Mouse (Mus musculus): Measurements from ENCODE around the gene Kif26b. TPM values are rescaled to one million over a fixed set of nuclear protein-coding genes. Genes with fewer than 3 reads are reported as not detected.

Gene Kif26b
- polyA plus RNA-seq, 1 experiment from 2014 or later: 28.6 TPM

- Histone ChIP-seq H3K4me2 (no peak overlapping the region), H3K36me3 (peaks cover 7% of the 10 kb centered on the region; the same call in 1 of the 2 replicates), H3K4me1 (peaks cover 3% of the 10 kb centered on the region), H3K27ac (no peak overlapping the region), H3K9me3 (no peaks in the 10 kb centered on the region), H3K27me3 (no peaks in the 10 kb centered on the region), H3K4me3 (no peak overlapping the region), H3K9ac (no peak overlapping the region)
- 81% methylated on average over 6 of the region's 6 CpGs for WGBS
- ATAC-seq (ENCODE audit: insufficient number of reproducible peaks, insufficient read depth, low FRiP score, low TSS enrichment, low read depth): no peak
Observed at GRCm38 (mm10) chr1:178832571-178832970, 303.6 kb downstream of the Kif26b start.

GRCm38 (mm10) chr1:178835805-178836204 is 306.9 kb downstream of the Kif26b start:
- H3K27ac ChIP-seq: no peak overlapping the region
- H3K4me2 ChIP-seq: no peak overlapping the region
- WGBS: 83% methylated on average over 9 of the region's 9 CpGs

GRCm38 (mm10) chr1:178836998-178837397 is 308.1 kb downstream of the Kif26b start:
- Histone ChIP-seq H3K36me3 (no peaks in the 10 kb centered on the region), H3K4me1 (peaks cover 9% of the 10 kb centered on the region), H3K27ac (no peak overlapping the region), H3K27me3 (no peaks in the 10 kb centered on the region), H3K9me3 (no peaks in the 10 kb centered on the region), H3K4me2 (no peak overlapping the region), H3K4me3 (no peak overlapping the region), H3K9ac (no peak overlapping the region)
- ATAC-seq (ENCODE audit: insufficient number of reproducible peaks, insufficient read depth, low FRiP score, low TSS enrichment, low read depth): no peak
- 86% methylated on average over 1 of the region's 1 CpGs for WGBS

More at GRCm38 (mm10) chr1:178835805-178836204, 306.9 kb downstream of the Kif26b start:
- no peak overlapping the region for H3K9ac ChIP-seq
- no peak for ATAC-seq (ENCODE audit: insufficient number of reproducible peaks, insufficient read depth, low FRiP score, low TSS enrichment, low read depth)
- H3K4me1 ChIP-seq: peaks cover 5% of the 10 kb centered on the region
- no peaks in the 10 kb centered on the region for H3K27me3 ChIP-seq
- H3K9me3 ChIP-seq: no peaks in the 10 kb centered on the region
- H3K4me3 ChIP-seq: no peak overlapping the region
- peaks cover 3% of the 10 kb centered on the region; the same call in 1 of the 2 replicates for H3K36me3 ChIP-seq

- no peak for ATAC-seq (ENCODE audit: insufficient number of reproducible peaks, insufficient read depth, low FRiP score, low TSS enrichment, low read depth)
- 77% methylated on average over 10 of the region's 10 CpGs for WGBS
Observed at GRCm38 (mm10) chr1:178838696-178839320, 309.9 kb downstream of the Kif26b start.

GRCm38 (mm10) chr1:178840311-178840710 is 311.4 kb downstream of the Kif26b start:
- no peaks in the 10 kb centered on the region for H3K9me3 ChIP-seq
- peaks cover 25% of the 10 kb centered on the region for H3K4me1 ChIP-seq
- H3K36me3 ChIP-seq: no peaks in the 10 kb centered on the region
- no peak for ATAC-seq (ENCODE audit: insufficient number of reproducible peaks, insufficient read depth, low FRiP score, low TSS enrichment, low read depth)
- H3K4me2 ChIP-seq: no peak overlapping the region
- H3K9ac ChIP-seq: no peak overlapping the region
- no peaks in the 10 kb centered on the region for H3K27me3 ChIP-seq
- no peak overlapping the region for H3K4me3 ChIP-seq
- 86% methylated on average over 7 of the region's 7 CpGs for WGBS
- H3K27ac ChIP-seq: no peak overlapping the region

More at GRCm38 (mm10) chr1:178838696-178839320, 309.9 kb downstream of the Kif26b start:
- H3K36me3 ChIP-seq: no peaks in the 10 kb centered on the region
- H3K4me2 ChIP-seq: no peak overlapping the region
- no peak overlapping the region for H3K9ac ChIP-seq
- H3K4me1 ChIP-seq: peaks cover 22% of the 10 kb centered on the region
- H3K27me3 ChIP-seq: no peaks in the 10 kb centered on the region
- H3K27ac ChIP-seq: no peak overlapping the region
- no peaks in the 10 kb centered on the region for H3K9me3 ChIP-seq
- H3K4me3 ChIP-seq: no peak overlapping the region

- Histone ChIP-seq H3K27me3 (no peaks in the 10 kb centered on the region), H3K9me3 (no peaks in the 10 kb centered on the region), H3K9ac (no peak overlapping the region), H3K4me2 (no peak overlapping the region), H3K4me3 (no peak overlapping the region), H3K27ac (no peak overlapping the region), H3K36me3 (no peaks in the 10 kb centered on the region), H3K4me1 (peaks cover 37% of the 10 kb centered on the region)
- 90% methylated on average over 6 of the region's 6 CpGs for WGBS
- no peak for ATAC-seq (ENCODE audit: insufficient number of reproducible peaks, insufficient read depth, low FRiP score, low TSS enrichment, low read depth)
Observed at GRCm38 (mm10) chr1:178844839-178845238, 315.9 kb downstream of the Kif26b start.

GRCm38 (mm10) chr1:178847569-178847968 is 318.6 kb downstream of the Kif26b start:
- peaks cover 3% of the 10 kb centered on the region; the same call in 1 of the 2 replicates for H3K36me3 ChIP-seq
- no peak overlapping the region for H3K4me3 ChIP-seq
- peaks cover 30% of the 10 kb centered on the region for H3K4me1 ChIP-seq
- no peak overlapping the region for H3K27ac ChIP-seq
- WGBS: 70% methylated on average over 5 of the region's 5 CpGs
- H3K9ac ChIP-seq: no peak overlapping the region
- no peaks in the 10 kb centered on the region for H3K9me3 ChIP-seq
- ATAC-seq (ENCODE audit: insufficient number of reproducible peaks, insufficient read depth, low FRiP score, low TSS enrichment, low read depth): no peak
- H3K4me2 ChIP-seq: no peak overlapping the region
- H3K27me3 ChIP-seq: no peaks in the 10 kb centered on the region

- Histone ChIP-seq H3K9me3 (no peaks in the 10 kb centered on the region), H3K4me1 (peaks cover 23% of the 10 kb centered on the region; the same call in 1 of the 2 replicates), H3K27me3 (no peaks in the 10 kb centered on the region), H3K9ac (no peak overlapping the region), H3K4me3 (no peak overlapping the region), H3K27ac (no peak overlapping the region), H3K36me3 (peaks cover 3% of the 10 kb centered on the region; the same call in 1 of the 2 replicates), H3K4me2 (no peak overlapping the region)
- ATAC-seq (ENCODE audit: insufficient number of reproducible peaks, insufficient read depth, low FRiP score, low TSS enrichment, low read depth): no peak
- 81% methylated on average over 5 of the region's 5 CpGs for WGBS
Observed at GRCm38 (mm10) chr1:178848380-178849106, 319.6 kb downstream of the Kif26b start.

- Histone ChIP-seq H3K4me3 (no peak overlapping the region), H3K27ac (no peak overlapping the region), H3K9ac (no peak overlapping the region), H3K4me1 (0 out of 2 replicates have a peak, but pooled peaks cover 20% of the 10 kb centered on the region), H3K4me2 (no peak overlapping the region), H3K36me3 (peaks cover 3% of the 10 kb centered on the region; the same call in 1 of the 2 replicates), H3K27me3 (no peaks in the 10 kb centered on the region), H3K9me3 (no peaks in the 10 kb centered on the region)
- no peak for ATAC-seq (ENCODE audit: insufficient number of reproducible peaks, insufficient read depth, low FRiP score, low TSS enrichment, low read depth)
- WGBS: 58% methylated on average over 1 of the region's 1 CpGs
Observed at GRCm38 (mm10) chr1:178850569-178850968, 321.6 kb downstream of the Kif26b start.

- 84% methylated on average over 4 of the region's 4 CpGs for WGBS
- H3K4me3 ChIP-seq: no peak overlapping the region
- H3K27me3 ChIP-seq: no peaks in the 10 kb centered on the region
- H3K36me3 ChIP-seq: peaks cover 24% of the 10 kb centered on the region
- no peak overlapping the region for H3K4me2 ChIP-seq
- H3K4me1 ChIP-seq: peaks cover 6% of the 10 kb centered on the region; the same call in 1 of the 2 replicates
- H3K9me3 ChIP-seq: no peaks in the 10 kb centered on the region
- H3K27ac ChIP-seq: no peak overlapping the region
- H3K9ac ChIP-seq: no peak overlapping the region
- ATAC-seq (ENCODE audit: insufficient number of reproducible peaks, insufficient read depth, low FRiP score, low TSS enrichment, low read depth): no peak
Observed at GRCm38 (mm10) chr1:178854936-178855335, 326.0 kb downstream of the Kif26b start.

- H3K4me3 ChIP-seq: no peak overlapping the region
- H3K4me2 ChIP-seq: no peak overlapping the region
- ATAC-seq (ENCODE audit: insufficient number of reproducible peaks, insufficient read depth, low FRiP score, low TSS enrichment, low read depth): no peak
- H3K4me1 ChIP-seq: peaks cover 6% of the 10 kb centered on the region; the same call in 1 of the 2 replicates
- H3K27me3 ChIP-seq: no peaks in the 10 kb centered on the region
- no peaks in the 10 kb centered on the region for H3K9me3 ChIP-seq
- no peak overlapping the region for H3K9ac ChIP-seq
- H3K36me3 ChIP-seq: peaks cover 23% of the 10 kb centered on the region
- 57% methylated on average over 6 of the region's 6 CpGs for WGBS
- H3K27ac ChIP-seq: 0 out of 2 replicates have a peak overlapping the region, but pooled peaks have one; percentile 11
Observed at GRCm38 (mm10) chr1:178855974-178856373, 327.0 kb downstream of the Kif26b start.

Data from embryonic facial prominence, embryonic 13.5 days (tissue).